Mouse (Mus musculus) frontal cortex, postnatal 10 days (tissue): ENCODE measurements around the gene Adamtsl3.

ENCODE experiments used
- DNase-seq, 2 experiments: peaks; one replicate each; pipeline ENCODE4 v3.0.0; 2022; ENCODE audit warnings: low spot score in 2 of 2, mixed read lengths in 1 of 2

Gene Adamtsl3

DNA sequence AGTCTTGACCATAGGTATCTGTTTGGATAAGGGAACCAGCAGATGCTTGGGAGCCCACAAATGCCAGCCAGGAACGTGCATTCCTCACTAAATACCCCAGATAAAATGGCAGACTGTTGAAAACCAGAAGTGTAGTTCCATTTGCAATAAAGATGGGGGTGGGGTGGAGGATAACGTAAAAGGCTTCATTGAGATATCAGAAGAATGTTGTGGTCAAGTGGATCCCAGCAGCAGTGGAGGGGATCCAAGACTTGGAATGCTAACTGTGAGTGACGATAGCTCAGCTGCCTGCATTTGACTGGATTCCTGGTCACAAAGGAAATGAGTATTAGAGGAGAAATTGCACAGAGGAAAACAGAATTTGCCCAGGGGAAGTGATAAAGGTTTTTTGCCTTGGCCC is 87.1 kb downstream of the Adamtsl3 start:
- DNase-seq = no peak

DNA sequence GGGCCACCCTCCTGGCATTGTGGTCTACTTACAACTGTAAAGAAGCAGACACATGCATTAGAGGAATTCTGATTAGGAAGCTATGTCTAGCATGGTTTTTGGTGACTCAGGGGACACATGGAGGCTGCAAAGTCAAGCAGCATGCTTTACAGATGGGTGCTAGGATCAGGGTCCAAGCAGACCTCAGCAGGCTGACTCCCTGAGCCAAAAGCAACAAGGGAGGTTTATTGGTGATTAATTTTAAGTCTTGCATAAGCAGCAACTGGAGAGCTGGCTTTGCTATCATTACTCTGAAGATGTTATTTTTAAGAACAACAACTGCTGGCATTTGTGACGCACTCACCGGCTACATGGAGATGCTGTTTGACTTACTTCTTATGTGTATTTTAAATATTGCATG is 88.1 kb downstream of the Adamtsl3 start:
- DNase-seq = no peak

GRCm38 (mm10) chr7:82424281-82424680 is 88.8 kb downstream of the Adamtsl3 start:
- DNase-seq = no peak

GRCm38 (mm10) chr7:82425374-82425773 is 89.9 kb downstream of the Adamtsl3 start:
- no peak for DNase-seq

GRCm38 (mm10) chr7:82429447-82429846 is 94.0 kb downstream of the Adamtsl3 start:
- DNase-seq = no peak

- no peak for DNase-seq
These were observed 96.1 kb downstream of the Adamtsl3 start for GRCm38 (mm10) chr7:82431572-82431971.

DNA sequence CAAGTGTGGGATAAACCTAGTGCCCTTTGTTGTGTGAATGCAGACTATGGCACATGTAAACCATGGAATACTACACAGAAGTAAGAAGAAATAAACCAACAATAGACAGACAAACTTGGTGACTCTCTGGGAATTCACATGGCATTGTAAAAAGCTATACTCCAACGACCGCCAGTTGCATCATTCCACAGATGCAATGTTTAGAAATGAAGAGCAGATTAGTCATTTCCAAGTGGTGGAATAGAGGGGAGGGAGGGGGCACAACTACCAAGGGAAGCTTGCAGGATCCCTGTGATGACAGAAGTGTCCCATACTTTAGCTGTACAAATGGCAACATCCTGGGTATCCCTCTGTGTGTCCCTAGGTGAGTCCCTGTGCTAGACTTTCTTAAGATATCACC is 97.7 kb downstream of the Adamtsl3 start:
- no peak for DNase-seq

GRCm38 (mm10) chr7:82458376-82458775 is 122.9 kb downstream of the Adamtsl3 start:
- DNase-seq = no peak

- DNase-seq = no peak
These were observed 127.5 kb downstream of the Adamtsl3 start for GRCm38 (mm10) chr7:82462921-82463523.

- DNase-seq = no peak
These were observed 128.9 kb downstream of the Adamtsl3 start for GRCm38 (mm10) chr7:82464364-82464763.

GRCm38 (mm10) chr7:82465437-82465836 is 129.9 kb downstream of the Adamtsl3 start:
- no peak for DNase-seq

DNA sequence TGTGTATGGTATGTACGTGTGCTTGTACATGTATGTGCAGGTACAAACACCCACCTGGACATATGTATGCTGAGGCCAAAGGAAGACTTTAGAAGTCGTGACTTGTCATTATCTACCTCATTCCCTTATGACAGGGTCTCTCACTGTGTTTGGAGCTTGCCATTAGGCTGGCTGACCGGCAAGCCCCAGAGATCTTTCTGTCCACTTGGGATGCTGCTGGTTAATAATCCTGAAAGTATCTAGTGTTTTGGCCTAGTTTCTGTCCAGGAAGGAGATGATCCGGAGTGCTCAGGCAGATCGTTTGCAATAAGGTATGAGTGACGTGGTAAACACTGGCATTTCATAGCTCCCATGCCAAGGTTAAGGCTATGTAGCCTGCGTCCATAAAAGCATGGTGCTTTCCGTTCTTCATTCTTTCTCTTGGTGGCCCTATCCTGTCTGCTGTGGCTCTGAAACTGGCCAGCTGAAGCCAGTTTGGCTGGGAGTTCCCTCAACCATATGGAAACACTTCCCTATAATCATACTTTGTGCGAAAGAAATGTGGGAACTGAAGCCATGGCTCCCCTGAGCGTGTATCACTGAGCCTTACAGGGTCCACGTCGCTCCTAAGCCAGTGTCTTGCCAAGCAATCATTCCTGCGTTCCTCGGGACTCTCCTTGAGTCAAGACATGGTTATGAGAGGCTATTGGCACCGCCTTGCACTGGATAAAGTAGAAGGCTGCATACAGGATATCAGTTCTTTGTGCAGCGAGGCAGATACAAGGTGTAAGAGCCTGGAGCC is 141.1 kb downstream of the Adamtsl3 start:
- DNase-seq = no peak

- DNase-seq = no peak
These were observed 143.0 kb downstream of the Adamtsl3 start for GRCm38 (mm10) chr7:82478461-82478860.

DNA sequence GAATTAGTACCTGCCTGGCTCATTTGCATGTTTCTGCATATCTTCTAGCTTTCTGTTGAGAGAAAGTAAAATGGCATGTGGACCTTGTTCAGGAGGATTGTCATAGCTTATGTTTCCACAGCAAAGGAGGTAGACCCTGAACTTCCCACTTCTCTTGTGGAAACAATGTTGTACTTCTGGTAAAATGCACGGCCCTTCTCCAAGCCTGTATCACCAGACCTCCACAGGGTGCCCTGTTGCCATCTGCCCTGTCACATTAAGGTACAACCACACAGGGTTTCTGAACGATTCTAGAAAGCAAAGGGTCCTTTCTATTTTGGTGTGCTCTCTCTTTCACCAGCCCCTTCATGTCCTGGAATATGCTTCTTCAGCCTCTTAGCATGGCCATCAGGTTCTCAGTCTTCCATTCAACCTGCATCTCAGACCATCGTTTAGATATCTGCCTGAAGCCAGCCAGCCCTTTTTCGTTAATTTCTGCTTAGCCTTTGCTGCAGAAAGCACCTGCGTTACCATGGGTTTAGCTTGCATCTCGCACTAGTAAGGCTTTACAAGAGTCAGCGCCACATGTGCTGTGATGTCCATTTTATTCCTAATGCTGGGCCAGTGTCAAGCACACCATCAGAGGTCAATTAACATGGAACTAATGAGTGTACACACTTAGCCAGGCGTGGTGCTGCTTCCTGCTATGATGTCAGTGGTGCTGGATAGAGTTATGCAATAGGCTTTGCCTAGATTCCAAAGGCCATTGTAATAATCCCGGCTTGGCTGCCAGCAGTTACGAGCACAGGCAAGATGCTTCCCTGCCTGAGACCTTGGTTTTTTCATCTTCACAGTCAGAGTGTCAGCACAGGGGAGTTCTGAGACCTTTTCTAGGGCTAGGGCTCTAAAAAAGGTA is 143.6 kb downstream of the Adamtsl3 start:
- no peak for DNase-seq

DNA sequence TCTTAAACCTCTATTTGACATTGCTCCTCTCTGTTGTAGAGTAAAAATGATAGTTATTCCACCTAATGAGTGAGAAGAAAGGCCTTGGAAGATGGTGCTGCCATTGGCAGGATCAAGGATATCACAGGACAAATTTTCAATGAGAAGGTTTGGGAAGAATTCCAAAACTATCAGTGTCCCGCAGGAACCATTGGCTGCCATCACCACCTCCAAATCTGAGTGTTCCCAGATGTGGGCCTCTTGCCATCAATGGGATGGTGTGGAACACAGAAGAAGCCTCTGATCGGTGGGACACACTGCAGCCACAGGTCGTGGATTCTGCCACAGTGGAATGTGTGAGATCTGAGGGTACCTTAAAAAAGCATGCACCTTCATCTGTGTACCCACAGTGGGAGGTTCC is 147.9 kb downstream of the Adamtsl3 start:
- DNase-seq = no peak

DNA sequence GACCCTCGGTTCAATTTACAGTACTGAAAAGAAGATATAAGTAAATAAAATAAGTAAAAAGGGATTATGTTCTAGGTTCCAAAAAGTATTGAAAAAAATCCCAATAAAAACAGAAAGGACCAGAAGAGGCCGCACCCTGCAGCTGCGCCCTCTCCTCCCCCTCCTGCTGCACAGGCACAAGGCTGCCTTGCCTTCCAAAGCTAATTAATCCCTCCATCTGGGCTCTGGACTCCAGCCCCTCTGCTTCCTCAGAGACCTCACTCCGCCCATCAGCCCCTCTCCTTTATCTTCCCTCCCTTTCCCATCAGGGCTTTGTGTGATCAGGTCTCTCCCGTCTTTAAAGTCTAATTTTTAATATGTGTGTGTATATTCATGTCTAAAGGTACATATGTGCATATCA is 149.3 kb downstream of the Adamtsl3 start:
- DNase-seq = no peak

- no peak for DNase-seq
These were observed 150.0 kb downstream of the Adamtsl3 start for GRCm38 (mm10) chr7:82485344-82485954.

DNA sequence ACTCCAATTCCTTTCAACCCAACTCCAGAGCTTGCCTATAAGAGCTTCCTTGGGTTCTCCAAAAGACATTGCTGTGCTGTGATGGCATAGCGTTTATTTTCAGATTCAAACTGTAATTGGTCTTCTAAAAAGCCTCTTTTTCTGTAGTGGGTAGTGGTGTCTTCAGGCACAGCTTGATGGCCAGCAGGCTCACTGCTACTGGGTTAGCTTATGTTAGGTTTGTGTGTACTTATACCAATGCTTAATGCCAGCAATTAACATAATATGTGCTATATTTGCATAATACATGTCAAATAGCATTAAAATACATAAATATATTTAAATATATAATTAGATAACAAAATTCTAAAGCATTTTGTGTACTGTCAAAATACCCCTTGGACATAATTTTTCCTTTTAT is 155.5 kb downstream of the Adamtsl3 start:
- no peak for DNase-seq

- no peak for DNase-seq
These were observed 157.4 kb downstream of the Adamtsl3 start for GRCm38 (mm10) chr7:82492881-82493280.

DNA sequence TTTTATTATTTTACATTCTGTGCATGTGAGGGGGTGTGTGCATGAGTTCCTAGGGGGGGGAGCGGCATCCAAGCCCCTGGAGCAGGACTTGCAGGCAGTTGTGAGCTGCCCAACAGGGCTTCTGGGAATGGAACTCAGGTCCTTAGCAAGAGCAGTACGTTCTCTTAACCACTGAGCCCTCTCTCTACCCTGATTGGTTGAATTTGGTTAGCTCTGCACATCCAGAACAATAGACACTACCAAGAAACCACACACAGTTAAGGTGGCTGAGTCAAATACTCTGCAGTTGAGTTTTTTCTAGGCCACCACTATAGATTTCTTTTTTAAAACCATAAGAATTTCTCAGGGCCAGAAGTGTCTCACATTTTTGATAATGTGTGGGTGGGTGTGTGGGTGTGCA is 158.7 kb downstream of the Adamtsl3 start:
- DNase-seq = no peak

DNA sequence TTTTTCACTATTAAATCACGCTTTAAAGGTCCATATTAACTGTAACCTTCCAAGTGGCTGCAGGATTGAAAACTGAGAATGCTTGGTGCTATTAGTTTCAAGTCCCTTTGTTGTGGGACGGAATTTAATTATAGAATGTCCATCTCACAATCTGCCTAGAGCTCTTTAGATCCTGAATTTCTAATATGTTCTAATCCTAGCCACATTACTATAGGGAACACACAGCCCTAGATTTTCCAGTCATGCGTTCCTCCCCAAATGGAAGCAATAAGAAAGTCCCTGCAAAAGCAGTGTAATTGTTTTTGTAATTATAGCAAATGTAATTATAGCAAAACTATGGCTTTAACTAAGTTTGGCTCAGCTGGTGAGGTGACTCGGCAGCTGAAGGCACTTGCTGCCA is 161.6 kb downstream of the Adamtsl3 start:
- no peak for DNase-seq

- DNase-seq = peak in 1 of 2 experiments; percentile 32
These were observed 165.8 kb downstream of the Adamtsl3 start for GRCm38 (mm10) chr7:82501306-82501705.
